Comparison of ENCODE assay signal across 12 mouse cellular contexts in the genomic region with DNA sequence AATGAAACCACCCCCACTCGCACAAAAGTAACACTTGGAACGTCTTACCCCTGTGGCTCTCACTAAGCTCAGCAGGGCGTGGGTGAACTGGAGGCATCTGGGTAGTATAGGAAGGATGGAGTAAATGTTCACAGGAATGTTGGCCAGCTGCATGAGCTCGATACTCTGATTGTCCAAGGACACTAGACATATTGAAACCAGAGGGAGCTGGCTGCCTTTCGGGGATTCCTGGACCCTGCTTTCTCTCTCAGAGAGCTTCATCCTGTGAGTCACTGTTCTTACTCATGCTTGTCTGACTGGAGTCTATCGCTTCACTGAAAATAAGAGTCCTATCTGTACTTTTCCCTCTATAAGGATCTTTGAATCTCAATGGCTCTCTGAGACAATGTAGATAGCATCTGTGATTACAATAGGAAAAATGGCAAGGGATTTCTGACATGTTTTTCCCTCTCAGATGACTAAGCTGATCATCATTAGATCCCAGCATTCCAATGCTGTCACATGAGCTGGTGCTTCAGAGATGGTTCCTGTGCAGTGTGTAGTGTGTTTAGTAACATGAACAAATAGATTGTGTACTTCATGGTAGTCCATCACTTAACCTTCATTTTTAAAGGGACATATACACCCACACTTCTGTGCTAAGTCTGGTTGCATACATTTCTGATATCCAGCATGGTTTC.
DNase-seq lines count a peak whose midpoint lies in the region; ATAC-seq lines count a peak whose summit lies in the region.
"Had no signal": no experiment of that assay in that cellular context is flagged by ENCODE, and none has a peak within 500 bp of the region (broad histone marks: within the 10 kb centered on the region; RNA-seq: fewer than 3 reads in every experiment).

No protein-coding gene starts in this region.

- H3K9ac ChIP-seq in midbrain, embryonic 11.5 days (ENCODE audit: low read length), result no peak overlapping the region
- no peak overlapping the region for H3K9ac ChIP-seq in midbrain, embryonic 13.5 days (replicated peaks)
- H3K9ac ChIP-seq: liver, embryonic 13.5 days had no signal

- H3K9me3 ChIP-seq in midbrain, embryonic 11.5 days (ENCODE audit: control insufficient read depth, low read length), result no peaks in the 10 kb centered on the region
- no peaks in the 10 kb centered on the region for H3K9me3 ChIP-seq in midbrain, embryonic 13.5 days
- H3K9me3 ChIP-seq: liver, embryonic 13.5 days; megakaryocyte, embryonic 14.5 days had no signal

- H3K27ac ChIP-seq in midbrain, embryonic 11.5 days (ENCODE audit: low read depth, low read length), result no peak overlapping the region
- H3K27ac ChIP-seq in midbrain, embryonic 13.5 days, result no peak overlapping the region
- H3K27ac ChIP-seq: liver, embryonic 13.5 days had no signal

- H3K36me3 ChIP-seq in midbrain, embryonic 11.5 days (ENCODE audit: control insufficient read depth, insufficient read depth, low read length), result no peaks in the 10 kb centered on the region
- H3K36me3 ChIP-seq in midbrain, embryonic 13.5 days, result no peaks in the 10 kb centered on the region
- H3K36me3 ChIP-seq: liver, embryonic 13.5 days had no signal

- no peaks in the 10 kb centered on the region for H3K27me3 ChIP-seq in midbrain, embryonic 11.5 days (ENCODE audit: control insufficient read depth, insufficient read depth, low read length)
- no peaks in the 10 kb centered on the region for H3K27me3 ChIP-seq in midbrain, embryonic 13.5 days
- H3K27me3 ChIP-seq: liver, embryonic 13.5 days; megakaryocyte, embryonic 14.5 days had no signal

- H3K4me2 ChIP-seq in midbrain, embryonic 11.5 days, result no peak overlapping the region
- no peak overlapping the region for H3K4me2 ChIP-seq in midbrain, embryonic 13.5 days (replicated peaks)
- H3K4me2 ChIP-seq: liver, embryonic 13.5 days had no signal

- no peak overlapping the region for H3K4me3 ChIP-seq in midbrain, embryonic 11.5 days (ENCODE audit: low read depth, low read length)
- no peak overlapping the region for H3K4me3 ChIP-seq in midbrain, embryonic 13.5 days (replicated peaks)
- H3K4me3 ChIP-seq: liver, embryonic 13.5 days; megakaryocyte, embryonic 14.5 days had no signal

- ATAC-seq in midbrain, embryonic 11.5 days (ENCODE audit: low FRiP score), result no peak
- ATAC-seq in midbrain, embryonic 13.5 days, result no peak
- ATAC-seq: inflammation-experienced regulatory T-cells, adult 6 months had no signal

- DNase-seq in heart, adult 9 months (ENCODE audit: low spot score in 2 of 2), result peak; percentile 5 to 9
- no peak for DNase-seq in heart, adult 8-10 months (ENCODE audit: low spot score)
- DNase-seq in midbrain, embryonic 11.5 days (ENCODE audit: low spot score, missing footprints), result peak; percentile 78
- peak; percentile 50 for DNase-seq in brain, adult 2 months (ENCODE audit: low read depth, low spot score)
- peak; percentile 4 for DNase-seq in heart, postnatal 4 days
- no peak for DNase-seq in thymus, postnatal 25 days
- DNase-seq: cerebellum, adult 11-12 months; kidney, postnatal 36 days; liver, embryonic 13.5 days had no signal

- H3K4me1 ChIP-seq in midbrain, embryonic 11.5 days (ENCODE audit: control insufficient read depth, insufficient read depth, low read length), result peaks cover 22% of the 10 kb centered on the region
- peaks cover 36% of the 10 kb centered on the region for H3K4me1 ChIP-seq in midbrain, embryonic 13.5 days (replicated peaks)
- H3K4me1 ChIP-seq: liver, embryonic 13.5 days; megakaryocyte, embryonic 14.5 days had no signal

- WGBS in midbrain, embryonic 11.5 days, result 86% methylated on average over 6 of the region's 6 CpGs
- WGBS in midbrain, embryonic 13.5 days, result 89% methylated on average over 6 of the region's 6 CpGs

Comparison
In these comparisons a context has a peak if more than half of its experiments do, and no peak if none do; other contexts are left out.
1. DNase-seq: peak in heart, adult 9 months (2 of 2), midbrain, embryonic 11.5 days (single experiment), brain, adult 2 months (single experiment) and heart, postnatal 4 days (single experiment); none in heart, adult 8-10 months (single experiment) and thymus, postnatal 25 days (single experiment).